Mouse (Mus musculus) limb, embryonic 15.5 days (tissue): ENCODE data around the gene Polr3b. TPM values are rescaled to one million over a fixed set of nuclear protein-coding genes. Genes with fewer than 3 reads are reported as not detected.

Experiments used
- ATAC-seq: fragments of 200-750 bp; cut with Nextera tagmentation; 2 replicates; pipeline ENCODE4 v1.8.0; 2017; ENCODE audit warnings: low read depth, moderate TSS enrichment; ENCODE audit not compliant: insufficient number of reproducible peaks, low FRiP score, low TSS enrichment
- H3K27ac ChIP-seq: fragments of 300-500 bp; sonication (generic); 2 replicates; pipeline ENCODE4 v1.5.1; 2015; ENCODE audit warnings: moderate library complexity, mild to moderate bottlenecking, inconsistent platforms
- H3K27me3 ChIP-seq: fragments of 300-500 bp; sonication (generic); 2 replicates; pipeline ENCODE4 v1.6.1; 2015; ENCODE audit warnings: inconsistent platforms
- H3K36me3 ChIP-seq: fragments of 300-500 bp; sonication (generic); 2 replicates; pipeline ENCODE4 v1.6.1; 2015; ENCODE audit warnings: inconsistent platforms
- H3K4me1 ChIP-seq: fragments of 300-500 bp; sonication (generic); 2 replicates; pipeline ENCODE4 v1.6.1; 2015; ENCODE audit warnings: inconsistent platforms
- H3K4me2 ChIP-seq: fragments of 300-500 bp; sonication (generic); 2 replicates; pipeline ENCODE4 v1.6.1; 2015; ENCODE audit warnings: mild to moderate bottlenecking, inconsistent platforms
- H3K4me3 ChIP-seq: fragments of 300-500 bp; sonication (generic); 2 replicates; pipeline ENCODE4 v1.5.1; 2015; ENCODE audit warnings: mild to moderate bottlenecking, inconsistent platforms
- H3K9ac ChIP-seq: fragments of 300-500 bp; sonication (generic); 2 replicates; pipeline ENCODE4 v1.6.1; 2015; ENCODE audit warnings: inconsistent platforms
- H3K9me3 ChIP-seq: fragments of 300-500 bp; sonication (generic); 2 replicates; pipeline ENCODE4 v1.6.1; 2016; ENCODE audit warnings: inconsistent platforms
- WGBS: fragments of 180-500 bp; shearing (Covaris S2); methylation state at CpG from one replicate; pipeline ENCODE4 v1.1.7; 2015; 5-methylcytosine and 5-hydroxymethylcytosine counted together
- polyA plus RNA-seq: library from polyadenylated mRNA; unstranded; fragments of >200 nt; fragmentation: Nextera tagmentation; extraction: Ambion mirVana; gene quantifications from 2 replicates; pipeline ENCODE4 v1.2.1, GENCODE M21; 2015

The Polr3b gene
- polyA plus RNA-seq, 1 experiment from 2014 or later, result 12.4 TPM

GRCm38 (mm10) chr10:84647264-84647663 is 25.2 kb downstream of the Polr3b start:
- WGBS, result 88% methylated on average over 5 of the region's 5 CpGs
- no peaks in the 10 kb centered on the region for H3K4me1 ChIP-seq
- H3K27me3 ChIP-seq, result no peaks in the 10 kb centered on the region
- H3K9me3 ChIP-seq, result no peaks in the 10 kb centered on the region
- H3K27ac ChIP-seq, result no peak overlapping the region
- H3K36me3 ChIP-seq, result peaks cover 20% of the 10 kb centered on the region; the same call in 1 of the 2 replicates
- no peak overlapping the region for H3K4me2 ChIP-seq
- ATAC-seq, result no peak
- no peak overlapping the region for H3K4me3 ChIP-seq
- no peak overlapping the region for H3K9ac ChIP-seq

DNA sequence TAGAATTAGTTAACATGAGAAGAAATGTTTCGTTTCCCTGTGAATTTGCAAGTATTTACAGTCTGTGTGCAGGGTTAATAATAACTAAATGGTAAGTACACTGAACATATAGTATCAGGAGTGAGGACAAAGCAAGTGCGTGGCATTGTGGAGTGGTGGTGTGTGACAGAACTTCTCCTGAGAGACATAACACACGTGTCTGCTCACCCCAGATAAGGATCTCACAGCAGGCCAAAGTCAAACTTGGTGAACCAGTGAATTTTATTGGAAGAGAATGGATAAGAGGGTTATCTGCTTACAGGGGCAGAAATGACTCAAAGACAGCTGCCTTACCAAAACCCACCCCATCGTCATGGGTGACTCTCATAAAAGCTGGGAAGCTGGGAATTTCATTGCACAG is 26.8 kb downstream of the Polr3b start:
- no peak overlapping the region for H3K27ac ChIP-seq
- H3K4me2 ChIP-seq, result no peak overlapping the region
- peaks cover 26% of the 10 kb centered on the region; the same call in 1 of the 2 replicates for H3K36me3 ChIP-seq
- no peaks in the 10 kb centered on the region for H3K4me1 ChIP-seq
- no peaks in the 10 kb centered on the region for H3K27me3 ChIP-seq
- ATAC-seq, result no peak
- H3K9ac ChIP-seq, result no peak overlapping the region
- 78% methylated on average over 4 of the region's 4 CpGs for WGBS
- H3K4me3 ChIP-seq, result no peak overlapping the region
- H3K9me3 ChIP-seq, result no peaks in the 10 kb centered on the region

GRCm38 (mm10) chr10:84654029-84654428 is 31.9 kb downstream of the Polr3b start:
- no peak overlapping the region for H3K9ac ChIP-seq

GRCm38 (mm10) chr10:84654731-84655130 is 32.6 kb downstream of the Polr3b start:
- Histone ChIP-seq H3K4me3 (no peak overlapping the region), H3K9me3 (no peaks in the 10 kb centered on the region), H3K27ac (no peak overlapping the region), H3K27me3 (no peaks in the 10 kb centered on the region), H3K36me3 (peaks cover 11% of the 10 kb centered on the region; the same call in 1 of the 2 replicates), H3K9ac (no peak overlapping the region), H3K4me2 (no peak overlapping the region), H3K4me1 (peaks cover 3% of the 10 kb centered on the region; the same call in 1 of the 2 replicates)
- no peak for ATAC-seq
- WGBS, result 85% methylated on average over 4 of the region's 4 CpGs

More at GRCm38 (mm10) chr10:84654029-84654428, 31.9 kb downstream of the Polr3b start:
- Histone ChIP-seq H3K4me3 (no peak overlapping the region), H3K9me3 (no peaks in the 10 kb centered on the region), H3K27me3 (no peaks in the 10 kb centered on the region), H3K4me1 (peaks cover 3% of the 10 kb centered on the region; the same call in 1 of the 2 replicates), H3K27ac (no peak overlapping the region), H3K36me3 (peaks cover 11% of the 10 kb centered on the region; the same call in 1 of the 2 replicates), H3K4me2 (no peak overlapping the region)
- ATAC-seq, result no peak
- WGBS, result 73% methylated on average over 4 of the region's 4 CpGs

DNA sequence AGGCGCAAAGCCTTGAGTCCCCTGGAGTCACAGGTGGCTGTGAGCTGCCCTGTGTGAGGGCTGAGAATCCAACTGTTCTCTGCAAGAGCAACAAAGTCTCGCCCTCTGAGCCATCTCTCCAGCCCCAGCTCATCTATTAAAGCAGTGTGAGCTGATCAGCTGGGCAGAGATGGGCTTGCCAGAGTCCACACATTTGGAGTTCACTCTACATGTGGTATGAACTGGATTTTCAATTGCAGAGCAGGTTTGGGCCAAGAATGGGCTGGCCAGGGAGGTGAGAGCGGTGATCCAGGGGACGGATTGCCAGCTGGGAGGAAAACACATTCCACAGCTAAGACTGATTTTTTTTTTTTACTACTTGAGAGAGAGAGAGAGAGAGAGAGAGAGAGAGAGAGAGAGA is 34.5 kb downstream of the Polr3b start:
- ATAC-seq, result no peak; the same call in 1 of the 2 replicates
- Histone ChIP-seq H3K27ac (no peak overlapping the region), H3K4me1 (peaks cover 3% of the 10 kb centered on the region; the same call in 1 of the 2 replicates), H3K9ac (no peak overlapping the region), H3K4me2 (no peak overlapping the region), H3K9me3 (no peaks in the 10 kb centered on the region), H3K4me3 (no peak overlapping the region), H3K27me3 (no peaks in the 10 kb centered on the region), H3K36me3 (peaks cover 22% of the 10 kb centered on the region; the same call in 1 of the 2 replicates)
- WGBS, result 60% methylated on average over 4 of the region's 4 CpGs

DNA sequence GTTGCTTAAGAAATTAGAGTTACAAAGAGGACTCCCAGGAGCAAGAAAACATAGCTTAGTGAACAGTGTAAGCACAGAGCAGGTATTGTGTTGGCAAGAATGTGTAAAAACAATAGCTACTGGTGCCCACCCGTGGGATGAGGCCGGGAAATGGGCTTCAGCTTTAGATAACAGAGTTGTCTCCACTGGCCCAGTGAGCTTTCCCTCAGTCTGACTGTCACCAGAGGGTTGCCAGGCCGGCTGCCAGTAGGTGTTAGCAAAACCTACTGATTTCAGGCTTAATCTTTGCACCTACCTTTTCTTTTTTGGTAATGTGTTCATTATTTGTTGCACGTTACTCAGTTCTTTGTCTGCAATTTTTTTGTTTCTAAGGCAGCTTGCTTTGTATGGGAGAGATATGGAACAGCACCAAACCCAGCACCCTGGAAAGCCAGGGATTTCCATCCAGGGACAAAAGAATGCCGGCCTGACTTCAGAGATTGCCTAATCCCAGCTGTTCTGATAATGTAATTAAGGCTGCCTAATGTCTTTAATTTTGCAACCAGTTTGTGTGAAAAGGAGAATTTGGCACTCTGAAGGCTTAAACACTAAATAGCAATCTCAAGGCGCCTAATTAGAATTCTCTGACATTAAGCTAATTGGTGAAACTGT is 35.5 kb downstream of the Polr3b start:
- WGBS, result 67% methylated on average over 6 of the region's 6 CpGs
- no peak overlapping the region for H3K4me3 ChIP-seq
- H3K36me3 ChIP-seq, result peaks cover 25% of the 10 kb centered on the region; the same call in 1 of the 2 replicates
- H3K9ac ChIP-seq, result no peak overlapping the region
- peaks cover 3% of the 10 kb centered on the region; the same call in 1 of the 2 replicates for H3K4me1 ChIP-seq
- no peaks in the 10 kb centered on the region for H3K27me3 ChIP-seq
- H3K9me3 ChIP-seq, result no peaks in the 10 kb centered on the region
- H3K4me2 ChIP-seq, result no peak overlapping the region
- ATAC-seq, result no peak
- H3K27ac ChIP-seq, result peak overlapping the region; percentile 24; the same call in 1 of the 2 replicates

GRCm38 (mm10) chr10:84658088-84658848 is 36.2 kb downstream of the Polr3b start:
- H3K27me3 ChIP-seq, result no peaks in the 10 kb centered on the region
- H3K4me1 ChIP-seq, result peaks cover 3% of the 10 kb centered on the region; the same call in 1 of the 2 replicates
- no peak overlapping the region for H3K27ac ChIP-seq
- no peak overlapping the region for H3K9ac ChIP-seq
- H3K9me3 ChIP-seq, result no peaks in the 10 kb centered on the region
- H3K4me3 ChIP-seq, result no peak overlapping the region
- 68% methylated on average over 18 of the region's 18 CpGs for WGBS
- peaks cover 18% of the 10 kb centered on the region; the same call in 1 of the 2 replicates for H3K36me3 ChIP-seq
- no peak for ATAC-seq
- H3K4me2 ChIP-seq, result no peak overlapping the region

DNA sequence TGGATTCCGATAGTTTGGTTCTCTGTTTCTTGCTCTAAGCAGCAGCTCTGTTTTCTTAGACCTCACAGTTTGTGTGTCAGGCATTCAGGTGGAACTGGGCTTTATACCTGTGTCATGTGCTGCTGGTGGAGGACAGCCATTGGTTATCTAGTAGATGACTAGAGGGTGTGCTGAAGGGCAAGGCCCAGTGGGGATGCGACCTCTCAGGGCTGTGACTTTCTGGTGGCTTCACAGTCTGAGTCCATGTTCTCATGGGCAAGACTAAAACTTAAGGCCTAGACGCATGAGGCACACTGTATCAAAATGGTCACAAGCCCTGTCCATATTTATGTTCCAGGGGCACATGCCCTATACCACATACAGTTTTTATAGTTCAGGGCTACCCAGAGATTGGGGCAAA is 37.2 kb downstream of the Polr3b start:
- Histone ChIP-seq H3K27ac (no peak overlapping the region), H3K9ac (no peak overlapping the region), H3K4me2 (no peak overlapping the region), H3K36me3 (peaks cover 18% of the 10 kb centered on the region; the same call in 1 of the 2 replicates), H3K4me1 (peaks cover 3% of the 10 kb centered on the region; the same call in 1 of the 2 replicates), H3K9me3 (no peaks in the 10 kb centered on the region), H3K4me3 (no peak overlapping the region), H3K27me3 (no peaks in the 10 kb centered on the region)
- 91% methylated on average over 3 of the region's 3 CpGs for WGBS
- no peak for ATAC-seq

- Histone ChIP-seq H3K4me1 (no peaks in the 10 kb centered on the region), H3K36me3 (peaks cover 21% of the 10 kb centered on the region; the same call in 1 of the 2 replicates), H3K4me3 (no peak overlapping the region), H3K27me3 (no peaks in the 10 kb centered on the region), H3K4me2 (no peak overlapping the region), H3K27ac (no peak overlapping the region), H3K9me3 (no peaks in the 10 kb centered on the region), H3K9ac (no peak overlapping the region)
- ATAC-seq, result no peak
- 95% methylated on average over 6 of the region's 6 CpGs for WGBS
These were observed 40.0 kb downstream of the Polr3b start for GRCm38 (mm10) chr10:84662138-84662537.

DNA sequence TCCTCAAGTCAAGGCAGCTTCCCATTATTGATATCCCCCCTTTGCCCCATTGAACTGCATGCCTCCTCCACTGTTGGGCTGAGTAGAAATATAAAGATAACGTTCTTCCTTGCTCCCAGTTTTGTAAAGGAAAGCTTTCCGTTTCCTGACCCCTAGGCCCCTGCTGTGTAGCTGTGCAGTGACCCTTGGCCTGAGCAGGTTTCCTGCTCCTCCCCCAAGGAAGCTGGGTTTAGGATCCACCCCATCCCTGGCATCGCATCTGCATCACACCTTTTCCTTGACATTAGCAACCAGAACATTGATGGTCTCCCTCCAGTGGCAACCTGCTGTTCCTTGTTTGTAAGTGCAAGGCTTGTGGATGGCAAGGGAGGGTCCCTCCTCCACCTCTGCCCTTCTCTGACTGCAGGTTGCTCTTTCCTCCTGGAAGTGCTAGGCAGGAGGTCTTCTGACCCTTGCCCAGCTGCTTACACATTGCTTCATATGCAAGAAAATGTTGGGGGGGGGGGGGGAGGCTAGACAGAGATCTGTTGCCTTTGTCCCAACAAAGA is 43.7 kb downstream of the Polr3b start:
- Histone ChIP-seq H3K4me2 (no peak overlapping the region), H3K4me3 (no peak overlapping the region), H3K9ac (no peak overlapping the region), H3K36me3 (peaks cover 25% of the 10 kb centered on the region; the same call in 1 of the 2 replicates), H3K9me3 (no peaks in the 10 kb centered on the region), H3K4me1 (no peaks in the 10 kb centered on the region), H3K27ac (no peak overlapping the region), H3K27me3 (no peaks in the 10 kb centered on the region)
- WGBS, result 46% methylated on average over 3 of the region's 3 CpGs
- no peak for ATAC-seq

DNA sequence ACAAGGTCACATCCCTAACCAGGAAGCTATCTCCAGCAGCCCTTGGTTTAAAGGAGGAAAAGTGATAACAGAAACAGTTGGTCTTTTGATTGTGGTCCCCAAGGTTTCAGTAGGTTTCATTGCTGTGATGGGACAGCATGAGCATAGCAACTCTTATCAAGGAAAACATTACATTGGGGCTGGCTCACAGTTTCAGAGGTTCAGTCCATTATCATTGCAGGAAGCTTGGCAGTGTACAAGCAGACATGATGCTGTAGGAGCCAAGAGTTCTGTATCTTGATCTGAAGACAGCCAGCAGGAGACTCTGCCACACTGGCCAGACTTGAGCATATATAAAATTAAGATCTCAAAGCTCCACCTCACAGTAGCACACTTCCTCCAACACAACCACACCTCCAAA is 53.6 kb downstream of the Polr3b start:
- peaks cover 43% of the 10 kb centered on the region for H3K36me3 ChIP-seq

GRCm38 (mm10) chr10:84676511-84676910 is 54.4 kb downstream of the Polr3b start:
- WGBS, result 88% methylated on average over 8 of the region's 8 CpGs
- no peaks in the 10 kb centered on the region for H3K9me3 ChIP-seq
- no peak overlapping the region for H3K9ac ChIP-seq
- H3K27me3 ChIP-seq, result no peaks in the 10 kb centered on the region
- ATAC-seq, result no peak
- H3K4me3 ChIP-seq, result no peak overlapping the region
- peaks cover 39% of the 10 kb centered on the region for H3K36me3 ChIP-seq
- H3K4me1 ChIP-seq, result no peaks in the 10 kb centered on the region
- no peak overlapping the region for H3K27ac ChIP-seq
- H3K4me2 ChIP-seq, result no peak overlapping the region

More for the DNA sequence above, 53.6 kb downstream of the Polr3b start:
- no peak overlapping the region for H3K4me2 ChIP-seq
- no peak overlapping the region for H3K4me3 ChIP-seq
- no peaks in the 10 kb centered on the region for H3K9me3 ChIP-seq
- H3K27ac ChIP-seq, result no peak overlapping the region
- H3K9ac ChIP-seq, result no peak overlapping the region
- H3K4me1 ChIP-seq, result no peaks in the 10 kb centered on the region
- no peaks in the 10 kb centered on the region for H3K27me3 ChIP-seq
- no peak for ATAC-seq
